Mouse (Mus musculus) C2C12 (cell line): Measurements from ENCODE around the gene Gnb2.

Experiments used
- CTCF ChIP-seq: IDR thresholded peaks from one replicate; pipeline ENCODE4 v1.5.1; 2011; ENCODE audit not compliant: control insufficient read depth, insufficient read depth, insufficient read length
- MAX ChIP-seq: IDR thresholded peaks from one replicate; pipeline ENCODE4 v1.6.1; 2011; ENCODE audit warnings: mild to moderate bottlenecking, control low read depth
- MYOD1 ChIP-seq: IDR thresholded peaks from one replicate; pipeline ENCODE4 v1.6.1; 2011; ENCODE audit warnings: low read depth; ENCODE audit not compliant: control insufficient read depth, insufficient read length
- USF1 ChIP-seq: IDR thresholded peaks from one replicate; pipeline ENCODE4 v1.6.1; 2011; ENCODE audit warnings: low read depth, mild to moderate bottlenecking, control low read depth, moderate library complexity

- no peak for TF ChIP-seq CTCF
- TF ChIP-seq MYOD1, result no peak
- no peak for TF ChIP-seq USF1
- no peak for TF ChIP-seq MAX
Measured at GRCm38 (mm10) chr5:137532131-137532807, 1.0 kb downstream of the Gnb2 start.
